Mouse (Mus musculus) kidney, postnatal 0 days (tissue): ENCODE measurements around the gene Jph3. TPM values are rescaled to one million over a fixed set of nuclear protein-coding genes. Genes with fewer than 3 reads are reported as not detected.

Experiments
- ATAC-seq: fragments of 200-750 bp; cut with Nextera tagmentation; replicated peaks from 2 replicates; pipeline ENCODE4 v1.8.0; 2017; ENCODE audit warnings: low read depth, moderate number of reproducible peaks, moderate TSS enrichment, moderate library complexity; ENCODE audit not compliant: low FRiP score
- DNase-seq: peaks from one replicate; pipeline ENCODE4 v3.0.0-alpha.2; 2016; ENCODE audit warnings: low spot score
- H3K27ac ChIP-seq: fragments of 300-500 bp; sonication (generic); 2 replicates; pipeline ENCODE4 v1.5.1; 2014; ENCODE audit warnings: mild to moderate bottlenecking
- H3K27me3 ChIP-seq: fragments of 300-500 bp; sonication (generic); 2 replicates; pipeline ENCODE4 v1.6.1; 2014; ENCODE audit warnings: low read length, mixed read lengths; ENCODE audit not compliant: insufficient read depth
- H3K36me3 ChIP-seq: fragments of 300-500 bp; sonication (generic); 2 replicates; pipeline ENCODE4 v1.6.1; 2014; ENCODE audit warnings: low read length, mixed read lengths; ENCODE audit not compliant: insufficient read depth
- H3K4me1 ChIP-seq: fragments of 300-500 bp; sonication (generic); replicated peaks from 2 replicates; pipeline ENCODE4 v1.6.1; 2014; ENCODE audit warnings: antibody characterized with exemption, low read length, mixed read lengths; ENCODE audit not compliant: insufficient read depth
- H3K4me2 ChIP-seq: fragments of 300-500 bp; sonication (generic); 2 replicates; pipeline ENCODE4 v1.6.1; 2014; ENCODE audit warnings: mild to moderate bottlenecking, low read length, moderate library complexity, mixed read lengths
- H3K4me3 ChIP-seq: fragments of 300-500 bp; sonication (generic); replicated peaks from 2 replicates; pipeline ENCODE4 v1.5.1; 2014; ENCODE audit warnings: low read depth, low read length
- H3K9ac ChIP-seq: fragments of 300-500 bp; sonication (generic); 2 replicates; pipeline ENCODE4 v1.6.1; 2014; ENCODE audit warnings: low read depth, low read length
- H3K9me3 ChIP-seq: fragments of 300-500 bp; sonication (generic); replicated peaks from 2 replicates; pipeline ENCODE4 v1.6.1; 2016; ENCODE audit warnings: low read length, inconsistent platforms, mixed read lengths
- CTCF ChIP-seq: IDR thresholded peaks from 2 replicates; pipeline ENCODE4 v1.5.1; 2016; ENCODE audit warnings: antibody characterized with exemption, low read depth, mild to moderate bottlenecking, moderate library complexity
- WGBS: fragments of 180-500 bp; shearing (Covaris S2); extraction: QIAGEN DNeasy Blood & Tissue Kit; methylation state at CpG from one replicate; pipeline ENCODE4 v1.1.7; 2014; 5-methylcytosine and 5-hydroxymethylcytosine counted together
- polyA plus RNA-seq: library from polyadenylated mRNA; unstranded; fragments of >200 nt; fragmentation: Nextera tagmentation; extraction: Ambion mirVana; gene quantifications from 2 replicates; pipeline ENCODE4 v1.2.1, GENCODE M21; 2015

The Jph3 gene
- polyA plus RNA-seq, 1 experiment from 2014 or later = 0.41 TPM

DNA sequence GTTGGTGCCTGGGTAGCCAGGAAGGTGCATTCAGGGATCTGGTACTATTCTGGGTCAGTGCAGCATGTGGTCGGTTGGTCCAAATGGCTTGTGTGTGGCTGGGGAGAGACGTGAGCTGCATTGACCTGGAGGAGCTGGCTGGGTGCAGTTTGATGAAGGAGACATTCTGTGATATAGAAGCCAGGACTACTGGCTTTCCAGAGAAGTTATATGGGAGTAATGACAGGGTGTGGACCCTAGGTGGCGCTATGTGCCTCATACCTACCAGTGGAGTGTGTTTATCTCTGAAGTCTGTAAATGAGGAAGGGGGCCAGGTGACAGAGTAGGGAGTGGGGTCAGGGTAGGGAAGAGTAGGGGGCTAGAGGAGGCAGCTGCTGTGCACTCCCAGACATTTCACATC lies 21.1 kb downstream of the Jph3 start:
- 38% methylated on average over 3 of the region's 3 CpGs for WGBS
- Histone ChIP-seq H3K4me2 (no peak overlapping the region), H3K27ac (no peak overlapping the region), H3K9ac (no peak overlapping the region), H3K4me3 (no peak overlapping the region), H3K4me1 (no peaks in the 10 kb centered on the region), H3K9me3 (no peaks in the 10 kb centered on the region), H3K27me3 (0 out of 2 replicates have a peak, but pooled peaks cover 4% of the 10 kb centered on the region), H3K36me3 (no peaks in the 10 kb centered on the region)
- no peak; the same call in 1 of the 2 replicates for TF ChIP-seq CTCF
- ATAC-seq = no peak
- no peak for DNase-seq

DNA sequence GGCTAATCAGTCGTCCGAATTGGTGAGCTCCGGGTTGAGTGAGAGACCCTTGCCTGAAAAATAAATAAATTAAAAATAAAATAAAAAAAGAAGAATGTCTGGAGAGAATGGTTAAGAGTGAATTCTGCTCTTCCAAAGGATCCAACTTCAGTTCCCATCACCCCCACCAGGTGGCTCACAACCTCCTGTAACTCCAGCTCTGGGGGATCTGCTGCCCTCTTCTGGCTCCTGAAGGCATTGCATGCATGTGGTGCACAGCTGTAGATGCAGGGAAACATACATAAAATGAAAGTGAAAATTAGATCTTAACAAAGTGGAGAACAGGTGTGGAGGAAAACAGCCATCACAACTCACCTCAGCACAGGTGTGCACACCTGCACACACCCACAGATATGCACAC lies 22.0 kb downstream of the Jph3 start:
- WGBS = 25% methylated on average over 3 of the region's 3 CpGs
- Histone ChIP-seq H3K27ac (no peak overlapping the region), H3K4me1 (no peaks in the 10 kb centered on the region), H3K9me3 (no peaks in the 10 kb centered on the region), H3K36me3 (no peaks in the 10 kb centered on the region), H3K27me3 (0 out of 2 replicates have a peak, but pooled peaks cover 4% of the 10 kb centered on the region), H3K9ac (no peak overlapping the region), H3K4me2 (no peak overlapping the region), H3K4me3 (no peak overlapping the region)
- ATAC-seq (no peak), DNase-seq (peak; percentile 66)
- peak; percentile 98 for TF ChIP-seq CTCF

DNA sequence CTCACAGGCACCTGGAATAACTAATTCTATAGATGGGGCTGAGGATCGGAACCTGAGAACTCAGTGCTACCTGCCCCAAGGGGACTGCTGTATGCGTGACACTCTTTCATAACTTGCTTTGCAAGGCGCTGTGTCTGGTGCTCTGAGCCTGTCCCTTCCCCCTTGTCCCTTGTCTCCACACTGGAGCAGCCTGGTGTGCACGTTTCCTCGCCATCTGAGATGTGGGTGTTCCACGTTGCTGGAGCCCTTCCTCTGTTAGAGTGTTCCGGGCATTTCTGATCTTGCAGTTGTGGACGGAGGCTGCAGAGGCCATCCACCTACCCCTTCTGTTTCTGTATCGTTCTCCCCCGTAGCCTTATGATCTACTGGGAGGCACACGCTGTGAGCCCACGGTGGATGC lies 29.0 kb downstream of the Jph3 start:
- no peak for ATAC-seq

DNA sequence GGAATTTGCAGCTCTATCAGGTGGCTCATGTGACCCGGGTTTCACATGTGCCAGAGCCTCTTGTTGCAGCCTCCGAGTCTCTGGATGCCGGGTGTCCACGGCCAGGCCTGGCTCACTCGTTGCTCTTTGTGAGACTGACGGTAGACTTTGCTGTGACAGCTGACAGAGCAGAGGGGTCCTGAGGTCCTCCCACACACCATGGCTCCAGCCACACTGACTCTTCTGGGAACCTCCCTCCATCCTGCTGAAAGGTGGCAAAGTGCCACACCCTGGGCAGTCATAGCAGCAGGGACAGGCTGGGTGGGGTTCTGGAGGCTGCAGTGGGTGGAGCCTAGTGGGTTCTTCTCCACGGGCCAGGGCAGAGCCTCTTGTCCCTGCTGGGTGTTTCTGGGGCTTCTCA lies 31.1 kb downstream of the Jph3 start:
- WGBS = 61% methylated on average over 7 of the region's 7 CpGs
- DNase-seq (no peak), ATAC-seq (no peak)
- Histone ChIP-seq H3K4me1 (no peaks in the 10 kb centered on the region), H3K9me3 (no peaks in the 10 kb centered on the region), H3K4me3 (no peak overlapping the region), H3K9ac (no peak overlapping the region), H3K36me3 (no peaks in the 10 kb centered on the region), H3K4me2 (no peak overlapping the region), H3K27me3 (no peaks in the 10 kb centered on the region), H3K27ac (no peak overlapping the region)
- no peak for TF ChIP-seq CTCF

More for the DNA sequence above, 29.0 kb downstream of the Jph3 start:
- no peak overlapping the region for H3K9ac ChIP-seq
- WGBS = 72% methylated on average over 12 of the region's 12 CpGs
- H3K4me1 ChIP-seq = no peaks in the 10 kb centered on the region
- no peaks in the 10 kb centered on the region for H3K36me3 ChIP-seq
- no peak for TF ChIP-seq CTCF
- no peak overlapping the region for H3K4me3 ChIP-seq
- no peak for DNase-seq
- H3K4me2 ChIP-seq = no peak overlapping the region
- no peak overlapping the region for H3K27ac ChIP-seq
- no peaks in the 10 kb centered on the region for H3K9me3 ChIP-seq
- H3K27me3 ChIP-seq = no peaks in the 10 kb centered on the region

DNA sequence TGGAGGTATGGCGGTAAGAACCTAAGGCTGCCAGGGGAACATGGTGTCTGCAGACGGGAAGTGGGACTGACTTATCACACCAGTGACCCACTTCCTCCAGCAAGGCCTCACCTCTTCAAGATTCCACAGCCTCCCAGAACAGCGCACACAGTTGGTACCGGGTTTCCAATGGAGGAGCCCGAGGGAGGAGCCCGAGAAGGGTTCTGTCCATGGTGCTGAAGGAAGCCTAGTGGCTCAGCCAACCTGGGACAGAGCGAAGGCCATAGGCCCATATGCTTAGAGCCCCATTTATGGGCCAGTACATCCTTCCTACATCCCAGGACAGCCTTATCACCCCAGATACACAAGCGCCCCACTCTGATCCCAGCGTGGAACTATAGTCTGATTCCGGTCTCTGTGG lies 32.1 kb downstream of the Jph3 start:
- Histone ChIP-seq H3K36me3 (no peaks in the 10 kb centered on the region), H3K27me3 (no peaks in the 10 kb centered on the region), H3K27ac (no peak overlapping the region), H3K4me2 (no peak overlapping the region), H3K4me1 (no peaks in the 10 kb centered on the region), H3K9ac (no peak overlapping the region), H3K4me3 (no peak overlapping the region), H3K9me3 (no peaks in the 10 kb centered on the region)
- ATAC-seq (no peak), DNase-seq (peak; percentile 82)
- WGBS = 31% methylated on average over 10 of the region's 10 CpGs
- TF ChIP-seq CTCF = no peak

DNA sequence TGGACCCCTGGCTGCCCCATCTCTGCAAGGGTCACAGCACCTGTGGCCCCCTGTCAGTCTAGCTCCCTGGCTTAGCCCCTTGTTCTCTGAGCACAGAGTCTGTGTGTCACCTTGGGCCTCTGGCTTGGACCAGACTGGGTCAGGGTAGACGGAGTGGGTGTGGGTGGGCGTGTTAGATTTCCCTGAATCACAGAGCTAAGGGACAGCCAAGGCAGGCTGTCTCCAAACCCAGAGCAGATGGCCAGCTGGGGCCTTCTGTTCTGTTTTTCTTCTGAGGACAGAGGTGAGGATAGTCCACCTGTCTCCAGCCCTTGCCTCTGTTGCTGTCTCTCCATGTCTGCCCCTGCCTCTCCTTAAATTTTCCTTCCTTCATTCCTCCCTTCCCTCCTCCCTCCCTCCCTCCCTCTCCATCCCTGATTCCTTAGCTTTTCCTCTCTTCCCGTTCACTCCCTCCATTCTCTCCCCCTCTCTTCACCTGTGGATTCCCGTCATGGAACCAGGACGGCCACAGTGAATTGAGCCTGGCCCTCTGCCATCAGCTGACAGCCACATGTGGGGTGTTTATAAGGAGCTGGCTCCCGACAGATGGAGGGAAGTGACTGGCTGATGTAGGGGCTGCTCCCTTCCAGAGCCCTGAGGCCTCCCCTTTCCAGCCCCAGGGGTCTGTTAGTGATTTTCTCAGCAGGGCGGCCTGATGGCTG lies 33.7 kb downstream of the Jph3 start:
- no peak for DNase-seq
- no peak for ATAC-seq
- 55% methylated on average over 7 of the region's 7 CpGs for whole genome bisulfite sequencing
- Histone ChIP-seq H3K4me3 (no peak overlapping the region), H3K4me1 (no peaks in the 10 kb centered on the region), H3K27ac (no peak overlapping the region), H3K9ac (no peak overlapping the region), H3K4me2 (no peak overlapping the region), H3K9me3 (no peaks in the 10 kb centered on the region), H3K27me3 (no peaks in the 10 kb centered on the region), H3K36me3 (no peaks in the 10 kb centered on the region)
- TF ChIP-seq CTCF = no peak

DNA sequence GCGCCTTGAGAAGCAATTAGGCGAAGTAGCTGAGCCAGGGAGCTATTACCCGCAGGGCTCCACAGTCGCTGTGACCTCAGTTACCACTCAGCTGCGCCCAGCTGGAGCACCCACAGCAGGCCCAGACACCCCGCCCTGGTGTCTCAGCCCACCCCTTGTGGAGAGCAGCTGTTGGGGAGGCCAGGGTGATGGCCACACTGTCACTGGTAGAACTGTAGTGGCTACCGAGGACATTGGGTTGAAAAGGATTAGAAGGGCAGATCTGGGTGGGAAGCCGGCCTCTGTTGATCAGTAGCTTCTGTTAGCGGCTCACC lies 34.2 kb downstream of the Jph3 start:
- no peak for TF ChIP-seq CTCF
- DNase-seq = no peak
- 77% methylated on average over 9 of the region's 9 CpGs for WGBS

More for the DNA sequence above, 34.2 kb downstream of the Jph3 start:
- ATAC-seq = no peak
- no peaks in the 10 kb centered on the region for H3K4me1 ChIP-seq
- H3K9ac ChIP-seq = no peak overlapping the region
- no peak overlapping the region for H3K27ac ChIP-seq
- no peak overlapping the region for H3K4me2 ChIP-seq
- H3K36me3 ChIP-seq = no peaks in the 10 kb centered on the region
- H3K4me3 ChIP-seq = no peak overlapping the region
- no peaks in the 10 kb centered on the region for H3K27me3 ChIP-seq
- H3K9me3 ChIP-seq = no peaks in the 10 kb centered on the region
